Mouse (Mus musculus): ENCODE measurements around the gene Erich3. TPM values are rescaled to one million over a fixed set of nuclear protein-coding genes. Genes with fewer than 3 reads are reported as not detected.

Gene Erich3
- polyA plus RNA-seq, 1 experiment: 9.7 TPM

Other genes starting within 250 kb of the Erich3 start
- gene Cryz, start 67.1 kb upstream of the Erich3 start, polyA plus RNA-seq (2012; rRNA removed): 13.9 and 16.0 TPM in 2 replicates
- gene Tyw3, start 66.8 kb upstream of the Erich3 start, polyA plus RNA-seq (2012; rRNA removed): 15.5 and 21.8 TPM in 2 replicates